Mouse (Mus musculus) right cerebral cortex, postnatal 14 days (tissue): ENCODE results near the gene Sftpa1.

Experiments
- DNase-seq: peaks from one replicate; pipeline ENCODE4 v3.0.0; 2022

Sftpa1 gene

DNA sequence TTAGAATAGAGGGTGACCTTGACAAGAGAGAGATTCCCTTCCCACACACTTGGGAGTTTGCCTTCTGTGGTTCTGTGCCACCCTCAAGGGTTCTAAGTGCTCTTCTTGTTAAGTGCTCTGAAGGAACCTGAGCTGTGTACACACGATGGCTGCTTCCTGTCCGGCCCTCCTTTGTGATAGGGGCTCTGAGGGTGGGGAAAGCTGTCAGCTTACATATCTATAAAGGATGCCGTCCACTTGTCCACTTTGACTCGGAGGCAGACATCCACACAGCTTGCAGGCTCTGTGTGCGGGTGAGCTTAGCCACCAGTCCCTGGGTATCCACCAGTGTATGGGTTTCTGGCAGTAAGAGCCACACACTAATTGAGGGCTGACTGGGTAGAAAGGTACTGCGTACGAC, at the start of gene Sftpa1:
Sftpa1 (plus strand) TSS at position 243 of the 400 bp plus-strand sequence.
- DNase-seq: no peak

DNA sequence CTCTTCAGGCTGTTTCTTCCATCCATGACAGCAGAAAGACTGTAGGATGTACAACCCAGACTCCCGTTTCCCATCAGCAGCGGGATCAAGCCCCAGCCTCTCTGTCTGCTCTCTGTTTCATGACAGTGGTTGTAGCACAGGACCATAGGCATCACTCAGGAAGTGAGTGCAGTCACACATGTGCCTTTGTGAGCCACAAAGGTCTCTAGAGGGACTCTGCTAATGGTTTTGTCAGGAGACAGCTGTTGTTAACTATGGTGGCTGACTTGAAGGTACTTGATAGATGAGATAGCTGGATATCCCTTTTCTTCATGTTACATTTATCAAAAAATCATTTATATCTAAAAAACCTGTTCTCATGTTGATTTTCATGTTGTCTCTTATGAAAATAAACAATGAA, 49.2 kb upstream of the Sftpa1 start:
- DNase-seq: no peak

DNA sequence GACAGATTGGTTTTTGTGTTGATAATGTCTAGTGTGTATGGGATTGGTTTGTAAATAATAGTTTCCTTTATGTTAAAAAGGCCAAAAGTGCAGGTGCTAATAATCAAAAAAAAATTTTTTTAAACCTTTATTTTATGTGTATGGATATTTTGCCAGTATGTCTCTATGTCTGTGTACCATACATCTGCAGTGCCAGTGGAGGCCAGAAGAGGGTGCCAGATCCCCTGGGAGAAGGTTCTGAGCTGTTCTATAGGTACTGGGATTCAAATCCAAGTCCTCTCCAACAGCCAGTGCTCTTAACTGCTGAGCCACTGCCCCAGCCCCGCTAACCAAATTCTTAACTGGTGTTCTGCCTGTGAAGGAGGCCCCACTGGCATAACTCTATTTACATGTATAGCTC, 44.1 kb upstream of the Sftpa1 start:
- DNase-seq: peak; percentile 16

DNA sequence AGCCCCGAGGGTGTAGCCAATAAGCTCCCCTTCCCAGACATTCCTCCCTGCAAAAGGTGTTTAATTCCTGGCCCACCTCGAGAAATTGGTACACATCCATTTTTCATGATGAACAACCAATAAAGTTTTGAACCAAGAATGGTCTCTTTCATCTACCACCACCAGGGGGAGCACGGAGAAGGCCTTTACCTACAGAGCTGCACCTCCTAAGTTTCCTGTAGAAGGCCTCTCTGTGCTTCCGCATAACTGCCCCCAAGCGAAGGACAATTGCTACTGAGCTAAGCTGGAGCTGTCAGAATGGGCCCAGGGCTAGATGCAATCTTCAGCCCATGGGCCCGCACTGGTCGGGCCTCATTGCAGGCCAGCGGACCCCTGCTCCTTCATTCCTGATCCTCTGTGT, 40.8 kb upstream of the Sftpa1 start:
- DNase-seq: no peak

DNA sequence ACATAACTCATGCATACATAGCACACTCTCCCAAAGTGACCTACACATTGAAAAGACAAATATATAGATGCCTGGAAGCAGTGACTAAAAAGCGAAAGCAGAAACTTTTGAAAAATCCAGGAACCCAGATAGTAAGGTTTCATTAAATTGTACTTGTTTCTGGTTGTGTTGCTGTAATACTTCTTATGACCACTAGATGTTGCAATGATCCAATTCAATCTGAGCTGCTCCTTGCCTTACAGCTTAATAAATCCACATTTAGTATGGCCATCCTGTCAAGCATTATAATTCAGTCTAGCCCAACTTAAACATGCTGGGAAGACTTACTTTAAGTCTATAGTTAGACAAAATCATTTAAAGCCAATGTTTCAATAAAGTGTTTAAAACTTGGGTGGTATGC, 37.5 kb upstream of the Sftpa1 start:
- DNase-seq: no peak

DNA sequence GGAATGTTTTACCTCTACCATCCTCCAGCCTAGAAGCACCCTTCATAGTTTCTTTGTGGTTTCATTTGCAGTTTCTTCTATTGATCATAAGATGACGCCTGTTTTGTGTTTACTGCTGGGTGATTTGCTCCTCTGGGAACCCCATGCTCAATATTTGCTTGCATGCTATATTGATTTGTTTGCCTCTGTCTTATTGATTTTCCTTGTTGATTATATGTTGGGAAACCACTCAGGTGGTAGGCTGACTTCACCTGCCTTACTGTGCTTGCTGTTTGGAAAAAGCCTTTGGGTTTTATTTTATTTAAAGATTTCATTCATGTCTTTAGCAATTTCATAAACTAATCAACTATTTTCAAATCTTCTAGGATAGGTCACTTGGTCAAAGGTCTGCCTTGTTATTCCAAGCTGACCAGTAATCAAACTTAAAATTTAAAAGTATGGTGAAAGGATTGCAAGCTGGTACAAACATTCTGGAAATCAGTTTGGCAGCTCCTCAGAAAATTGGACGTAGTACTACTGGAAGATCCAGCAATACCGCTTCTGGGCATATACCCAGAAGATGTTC, 35.2 kb upstream of the Sftpa1 start:
- no peak for DNase-seq

DNA sequence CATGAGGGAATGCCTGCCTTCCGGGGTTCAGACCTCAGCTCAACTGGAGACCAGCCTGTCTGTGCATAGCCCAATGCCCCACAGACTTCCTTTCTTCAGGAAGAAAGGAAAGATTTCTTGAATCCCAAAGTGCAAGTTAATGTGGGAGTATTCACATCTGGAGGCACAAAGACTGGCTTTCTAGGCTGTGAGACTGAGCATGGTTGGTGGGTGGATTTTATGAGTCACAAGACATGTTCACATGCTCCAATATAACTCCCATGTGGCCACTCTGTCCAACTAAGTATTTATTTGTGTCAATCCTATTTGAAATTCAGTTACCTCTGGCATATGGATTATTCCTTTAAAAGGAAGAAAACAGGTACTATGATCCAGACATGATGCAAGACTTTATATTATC, 32.9 kb upstream of the Sftpa1 start:
- DNase-seq: no peak

DNA sequence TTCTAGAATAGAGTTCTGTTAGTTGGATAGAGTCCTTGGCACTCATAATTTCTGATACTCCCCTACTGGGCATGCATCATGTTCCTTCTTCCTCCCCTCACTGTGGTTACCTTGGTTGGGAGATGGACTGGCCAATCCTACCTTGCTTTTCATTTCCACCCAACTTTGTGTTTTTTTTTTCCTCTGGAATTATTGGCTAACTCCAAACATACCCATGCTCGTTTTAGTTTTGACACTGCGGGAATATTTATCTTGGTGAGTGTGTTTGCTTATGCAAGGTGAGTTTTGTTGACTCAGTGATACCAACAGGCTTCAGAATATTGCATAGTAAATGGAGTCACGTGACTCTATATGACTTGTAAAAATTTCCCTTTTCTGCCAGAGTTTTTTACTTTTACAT, 30.9 kb upstream of the Sftpa1 start:
- no peak for DNase-seq

DNA sequence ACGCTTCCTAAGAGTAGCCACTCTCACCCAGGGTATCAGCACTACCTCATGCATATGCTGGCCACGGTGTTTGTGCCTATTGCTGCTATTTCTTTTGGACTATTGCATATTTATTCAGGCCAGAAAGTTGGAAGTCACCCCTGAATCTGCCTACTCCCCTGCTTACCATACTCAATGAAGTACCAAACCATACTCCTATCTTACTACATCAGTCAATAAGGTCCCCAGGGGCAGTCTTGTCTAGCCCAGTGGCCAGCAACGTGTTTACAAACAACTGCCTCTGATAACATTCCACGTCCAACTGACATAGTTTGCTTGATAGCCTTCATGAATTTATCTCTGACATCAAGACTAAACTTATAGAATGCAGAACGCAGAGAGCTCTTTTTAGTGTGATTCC, 30.3 kb upstream of the Sftpa1 start:
- no peak for DNase-seq

DNA sequence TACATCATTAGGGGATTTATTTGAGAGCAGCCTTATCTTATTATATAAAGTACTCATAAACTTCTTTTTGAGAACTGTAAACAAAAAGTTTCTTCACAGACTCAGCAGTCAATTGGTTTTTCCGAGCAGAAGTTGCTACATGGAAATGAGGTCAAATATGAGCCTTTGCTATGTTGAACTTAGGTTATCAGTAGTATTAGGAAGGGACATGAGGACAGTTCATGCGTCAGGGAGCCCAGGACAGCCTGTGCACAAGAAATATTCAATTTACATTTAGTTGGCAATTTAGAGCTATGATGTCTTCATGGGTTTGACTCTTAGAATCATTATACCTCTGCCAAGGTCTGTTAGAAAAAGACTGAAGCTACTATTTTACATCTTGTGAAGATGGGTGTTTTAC, 29.3 kb upstream of the Sftpa1 start:
- DNase-seq: no peak

DNA sequence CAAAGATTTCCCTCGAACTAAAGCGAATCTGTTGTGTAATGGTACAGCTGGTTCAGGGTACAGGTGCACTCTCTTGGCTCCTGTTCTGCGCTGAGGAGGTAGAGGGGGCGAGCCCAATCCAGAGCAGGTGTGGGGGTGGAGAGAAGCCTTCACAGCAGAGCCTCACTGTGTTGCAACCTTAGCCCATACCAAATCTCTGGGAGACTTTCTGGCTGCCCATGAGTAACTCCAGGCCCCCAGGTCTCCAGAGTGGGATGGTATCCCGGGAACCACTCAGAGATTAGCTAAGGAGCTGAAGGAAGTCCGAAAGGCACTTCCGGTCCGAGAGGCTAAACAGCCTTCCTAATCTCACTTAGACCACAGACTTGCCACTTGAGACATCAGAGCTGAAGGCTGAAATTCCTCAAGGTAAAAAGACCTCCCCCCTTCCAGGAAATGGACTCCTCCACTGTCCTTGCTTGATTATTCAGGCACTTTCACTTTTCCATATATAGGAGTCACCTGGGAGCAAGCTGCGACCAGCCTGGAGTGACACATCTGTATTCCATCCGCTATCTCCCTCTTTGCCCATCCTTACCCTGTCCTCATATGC, 26.6 kb upstream of the Sftpa1 start, which contains the start of gene Mat1a:
Mat1a (plus strand) TSS at position 183 of the 592 bp plus-strand sequence.
- DNase-seq: no peak

DNA sequence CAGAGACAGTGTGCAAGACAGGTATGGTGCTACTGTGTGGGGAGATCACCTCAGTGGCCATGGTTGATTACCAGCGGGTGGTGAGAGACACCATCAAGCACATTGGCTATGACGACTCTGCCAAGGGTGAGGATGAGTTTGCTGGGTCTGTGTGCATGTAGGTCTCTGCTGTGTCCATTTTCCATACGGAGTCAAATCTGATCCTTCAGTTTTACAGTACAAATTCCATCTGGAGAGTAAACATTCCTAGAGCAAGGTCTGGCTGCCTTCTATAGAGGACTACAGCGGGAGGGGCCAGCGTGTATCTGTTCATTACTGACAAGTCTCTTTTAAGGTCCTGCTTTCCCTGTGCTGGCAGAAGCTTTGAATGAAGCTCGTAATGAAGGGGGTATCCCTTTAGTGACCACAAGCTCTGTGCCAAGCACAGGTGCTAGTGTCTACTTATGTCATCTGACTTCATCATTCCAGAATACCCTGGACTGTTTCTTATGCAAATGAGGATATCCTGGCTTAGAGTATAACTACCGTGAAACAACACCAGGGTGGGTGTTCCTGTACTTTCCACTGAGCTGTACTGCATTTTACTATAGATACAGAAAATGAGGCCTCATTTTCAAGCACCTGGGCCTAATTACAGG, 20.4 kb upstream of the Sftpa1 start:
- no peak for DNase-seq

DNA sequence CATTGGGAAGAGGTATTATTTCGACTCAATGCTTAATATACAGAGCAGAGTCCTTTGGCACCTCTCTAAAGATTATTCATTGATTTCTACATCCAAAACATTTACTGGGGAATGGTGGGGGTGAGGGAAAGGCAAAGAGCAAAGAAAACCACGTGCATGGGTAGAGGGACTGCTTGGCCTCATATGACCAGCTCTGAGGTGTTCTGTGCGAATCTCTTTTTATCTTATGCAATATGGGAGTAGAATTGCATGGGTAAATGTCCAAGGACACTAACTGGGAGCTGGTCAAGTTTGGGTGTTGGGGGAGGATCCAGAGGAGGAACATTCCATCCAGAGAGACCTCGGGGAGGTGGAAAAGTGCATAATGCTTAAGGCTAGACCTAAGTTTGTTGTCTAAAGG, 18.6 kb upstream of the Sftpa1 start:
- no peak for DNase-seq

DNA sequence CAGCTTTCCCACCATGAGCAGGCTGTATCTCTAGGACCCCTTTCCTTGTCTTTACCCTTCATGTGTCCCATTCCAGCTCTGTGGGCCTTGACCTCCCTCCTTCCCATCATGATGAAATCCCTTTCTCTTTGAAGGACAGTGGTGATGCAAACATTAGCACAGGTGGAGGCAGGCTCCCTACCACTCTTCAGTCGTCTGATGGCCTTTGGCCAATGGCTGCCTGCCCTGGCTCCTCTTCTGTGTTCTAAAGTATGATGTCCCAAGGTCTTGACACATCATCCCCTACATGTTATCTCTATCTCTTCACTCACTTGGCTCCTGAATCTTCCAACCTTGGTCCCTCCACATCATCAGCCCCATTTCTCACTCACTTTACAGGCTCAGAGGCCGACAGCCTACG, 15.3 kb upstream of the Sftpa1 start:
- no peak for DNase-seq

DNA sequence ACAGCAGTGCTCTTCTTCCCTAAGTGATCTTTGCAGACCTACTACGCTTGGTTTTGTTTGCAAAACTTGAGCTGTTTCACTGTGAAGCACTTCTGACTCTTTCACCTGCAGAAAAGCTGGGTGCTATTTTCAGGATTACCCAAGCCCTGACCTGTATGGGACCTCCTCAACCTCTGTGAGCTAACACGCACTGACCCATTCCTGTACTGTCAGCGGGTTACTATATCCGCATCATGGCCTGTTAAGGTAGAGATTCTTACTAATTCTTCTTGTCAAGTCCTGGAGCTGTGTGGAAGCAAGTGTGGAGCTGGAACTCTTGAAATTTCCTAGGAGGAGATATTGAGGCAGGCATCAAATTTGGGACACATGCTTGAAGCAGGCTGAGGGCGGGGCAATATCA, 6.9 kb upstream of the Sftpa1 start:
- DNase-seq: no peak

DNA sequence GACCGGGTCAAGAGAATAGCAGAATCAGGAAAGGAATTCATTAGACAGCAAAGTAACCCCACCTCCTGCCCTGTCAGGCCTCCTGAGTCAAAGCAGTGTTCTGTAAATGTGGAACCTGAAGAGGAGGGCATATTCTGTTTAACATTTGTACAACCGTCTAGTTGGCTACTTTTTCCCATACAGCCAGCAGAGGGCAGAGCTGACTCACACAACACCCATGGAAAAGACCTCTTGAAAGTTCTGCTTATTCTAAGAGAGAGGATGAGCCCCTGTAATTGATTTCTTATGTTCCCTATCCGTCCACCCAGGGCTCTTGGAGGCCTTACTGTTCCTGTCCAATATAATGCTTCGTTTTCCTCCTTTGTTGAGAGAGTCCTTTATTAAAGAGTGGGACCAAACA, 3.6 kb upstream of the Sftpa1 start:
- peak; percentile 29 for DNase-seq

DNA sequence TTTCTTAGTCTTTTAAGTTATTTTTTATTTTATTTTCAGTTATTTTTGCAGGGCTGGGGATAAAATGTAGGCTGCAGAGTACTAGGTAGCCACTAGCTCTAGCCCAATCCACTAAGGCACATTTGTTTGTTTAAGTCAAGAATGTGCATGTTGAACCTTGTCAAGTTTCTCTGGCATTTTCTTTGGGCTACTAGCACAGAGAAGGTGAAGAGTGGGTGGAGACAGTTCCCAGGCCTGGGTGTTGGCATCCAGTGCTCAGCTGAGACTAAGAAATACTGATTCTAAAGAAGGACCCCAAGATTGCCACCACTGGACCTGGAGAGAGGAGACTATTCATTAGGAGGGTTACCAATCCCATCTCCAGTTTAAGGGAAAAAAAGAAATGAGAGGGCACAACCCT, 5.4 kb downstream of the Sftpa1 start:
- DNase-seq: no peak

DNA sequence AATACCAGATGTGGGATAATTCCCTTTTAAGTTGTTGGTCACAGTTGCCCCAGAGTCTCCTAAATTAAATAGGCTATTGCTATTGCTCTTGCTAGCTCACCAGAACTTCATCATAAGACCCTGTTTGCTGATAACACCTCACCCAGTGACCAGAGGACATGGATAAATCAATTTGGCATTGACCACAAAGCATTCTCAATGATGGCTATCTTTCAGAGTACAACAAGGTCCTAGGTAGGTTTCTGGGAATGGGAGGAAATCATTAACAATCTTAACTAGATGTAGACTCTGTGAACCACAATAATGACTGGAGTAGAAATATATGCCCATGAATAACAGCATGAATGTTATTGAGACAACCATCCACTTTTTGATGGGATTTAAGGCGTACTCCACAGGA, 9.1 kb downstream of the Sftpa1 start:
- DNase-seq: no peak

DNA sequence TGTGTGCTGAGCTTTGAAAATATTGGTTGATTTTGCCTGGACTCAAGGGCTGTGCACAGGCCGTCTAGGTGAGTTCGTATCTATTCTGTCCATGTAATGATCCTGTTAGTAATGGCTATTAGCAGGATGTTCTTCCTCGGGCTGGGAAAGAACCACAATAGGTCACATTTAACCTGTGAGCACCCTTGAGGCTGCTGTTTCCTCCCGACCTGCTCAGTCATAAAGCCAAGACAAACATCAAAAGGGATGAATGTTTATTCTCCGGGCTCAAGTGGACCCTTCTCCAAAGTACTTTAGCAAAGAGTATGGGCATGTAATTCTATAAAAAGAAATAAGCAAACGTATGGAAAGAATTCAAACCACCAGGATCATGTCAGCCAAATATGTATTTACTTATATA, 14.5 kb downstream of the Sftpa1 start:
- DNase-seq: no peak

DNA sequence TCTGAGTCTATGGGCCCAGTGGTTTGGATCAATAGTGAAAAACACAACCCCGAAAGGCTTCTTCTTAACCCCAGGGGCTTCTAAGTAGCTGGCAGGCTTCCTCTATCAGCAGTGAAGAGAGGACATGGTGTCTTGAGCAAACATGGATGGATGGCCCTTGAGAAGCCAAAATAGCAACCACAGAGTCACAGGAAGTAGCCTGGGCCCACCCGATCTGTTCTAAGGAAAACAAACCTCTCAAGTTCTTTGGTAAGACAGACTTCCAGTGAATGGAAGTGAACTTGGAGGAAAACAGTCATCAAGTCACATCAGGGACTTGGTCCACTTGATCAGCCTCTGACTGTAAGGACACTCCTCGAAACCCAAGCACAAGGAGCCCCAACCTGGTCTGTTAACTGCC, 15.3 kb downstream of the Sftpa1 start:
- no peak for DNase-seq

DNA sequence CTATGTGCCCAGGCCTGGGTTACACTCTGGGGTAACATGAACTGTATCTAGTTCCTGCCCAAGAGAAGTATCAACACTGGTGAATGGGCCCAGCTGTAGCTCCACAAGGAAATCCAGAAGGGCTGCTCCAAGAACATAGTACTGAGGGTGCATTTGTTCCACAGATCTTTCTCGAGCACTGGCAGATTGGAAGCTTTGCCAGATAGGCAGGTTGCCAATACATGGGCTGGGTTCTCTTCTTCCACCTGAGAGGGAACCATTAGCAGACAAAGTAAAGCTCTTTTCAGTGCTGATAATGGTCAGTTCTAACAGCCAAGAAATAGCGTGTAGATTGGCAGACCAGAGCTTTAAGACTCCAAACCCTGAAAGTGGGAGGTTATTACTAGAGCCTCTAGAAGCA, 15.8 kb downstream of the Sftpa1 start:
- no peak for DNase-seq

DNA sequence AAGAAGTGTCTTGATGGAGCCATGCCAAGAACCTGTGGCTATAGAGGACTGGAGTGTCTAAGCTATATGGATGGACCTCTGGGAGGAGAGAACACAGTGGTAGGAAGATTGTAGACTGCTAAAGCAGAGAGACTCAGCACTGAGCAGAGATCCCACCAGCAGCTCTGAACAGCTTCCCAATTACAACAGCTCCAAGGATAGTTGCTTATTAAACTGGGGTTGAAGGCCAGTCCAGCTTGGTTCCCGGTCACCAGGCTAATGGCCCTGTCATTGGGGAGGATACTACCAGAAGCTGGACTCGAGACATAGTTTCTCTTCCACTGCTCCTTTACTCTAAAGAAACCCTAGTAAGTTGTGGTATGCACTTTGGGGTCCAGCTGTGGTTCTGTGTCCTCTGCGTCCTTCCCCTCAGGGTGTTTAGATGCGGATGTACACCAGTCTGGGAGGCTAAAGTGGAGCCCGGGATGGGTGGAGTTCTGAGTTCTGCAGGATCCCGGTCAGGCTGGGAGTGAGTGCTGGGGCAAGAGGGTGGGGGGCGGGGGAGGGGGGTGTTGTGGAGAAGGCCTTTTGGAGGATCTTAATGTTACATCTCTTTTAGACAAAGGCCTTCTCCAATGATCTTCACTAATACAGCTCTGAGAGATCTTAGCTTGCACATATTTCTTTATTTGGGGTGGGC, 19.8 kb downstream of the Sftpa1 start, which contains the start of gene Mbl1:
Mbl1 (plus strand) TSS at position 239 of the 679 bp plus-strand sequence.
- no peak for DNase-seq

DNA sequence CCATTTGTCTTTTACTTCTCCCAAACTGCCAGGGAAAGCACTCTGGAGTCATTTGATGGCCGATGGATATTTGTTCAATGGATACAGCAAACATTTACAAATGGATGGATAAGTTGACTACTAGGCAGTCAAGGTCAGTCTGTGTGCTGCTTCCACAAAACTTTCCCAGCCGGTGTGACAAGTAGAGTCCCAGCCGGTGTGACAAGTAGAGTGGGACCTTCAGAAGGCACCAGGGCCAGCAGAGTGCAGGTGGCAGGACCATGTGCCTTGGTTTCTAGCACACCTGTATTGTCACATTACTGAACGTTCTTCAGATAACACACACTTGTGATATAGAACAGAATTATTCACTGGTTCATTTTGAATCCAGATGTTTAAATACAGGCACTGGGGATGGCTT, 28.5 kb downstream of the Sftpa1 start:
- no peak for DNase-seq

DNA sequence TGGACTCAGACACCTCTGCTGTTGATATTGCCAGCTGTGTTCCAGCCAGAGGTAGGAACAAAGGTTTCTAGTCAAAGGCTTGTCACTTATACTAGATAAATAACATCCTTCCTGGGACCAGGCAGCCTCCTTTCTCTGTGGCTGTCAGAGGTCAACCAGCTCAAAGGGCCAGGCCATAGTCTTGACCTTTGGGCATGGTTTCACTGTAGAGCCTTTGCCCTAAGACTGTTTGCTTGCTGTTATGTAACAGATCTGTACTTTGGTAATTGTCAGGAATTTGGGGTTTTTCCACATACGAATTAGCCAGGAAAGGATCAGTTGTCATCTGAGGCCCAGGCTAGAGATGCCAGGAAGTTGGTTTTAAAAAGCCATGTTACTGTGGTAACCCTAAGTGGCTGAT, 29.2 kb downstream of the Sftpa1 start:
- DNase-seq: no peak
